Mouse (Mus musculus) lung, postnatal 0 days (tissue): ENCODE measurements at regions not wholly inside any gene's neighbourhood (a gene's known extent, or its start where the extent isn't known, plus 50 kb on each side); places are given as distances from the start of the nearest gene placed in this dataset.

ENCODE experiments used
- ATAC-seq: fragments of 200-750 bp; cut with Nextera tagmentation; 2 replicates; pipeline ENCODE4 v1.8.0; 2017; ENCODE audit warnings: moderate library complexity
- DNase-seq: peaks from one replicate; pipeline ENCODE4 v3.0.0-alpha.2; 2016; ENCODE audit warnings: low spot score
- H3K27ac ChIP-seq: fragments of 300-500 bp; sonication (generic); 2 replicates; pipeline ENCODE4 v1.5.1; 2014; ENCODE audit warnings: antibody characterized with exemption, mild to moderate bottlenecking, low read length, mixed read lengths
- H3K27me3 ChIP-seq: fragments of 300-500 bp; sonication (generic); replicated peaks from 2 replicates; pipeline ENCODE4 v1.6.1; 2014; ENCODE audit warnings: low read length, mixed read lengths; ENCODE audit not compliant: insufficient read depth
- H3K36me3 ChIP-seq: fragments of 300-500 bp; sonication (generic); 2 replicates; pipeline ENCODE4 v1.6.1; 2014; ENCODE audit warnings: low read length, mixed read lengths; ENCODE audit not compliant: insufficient read depth
- H3K4me1 ChIP-seq: fragments of 300-500 bp; sonication (generic); 2 replicates; pipeline ENCODE4 v1.6.1; 2014; ENCODE audit warnings: antibody characterized with exemption, low read depth, low read length, mixed read lengths; ENCODE audit not compliant: insufficient read depth
- H3K4me2 ChIP-seq: fragments of 300-500 bp; sonication (generic); replicated peaks from 2 replicates; pipeline ENCODE4 v1.6.1; 2014; ENCODE audit warnings: low read depth, mild to moderate bottlenecking, low read length, moderate library complexity, mixed read lengths
- H3K4me3 ChIP-seq: fragments of 300-500 bp; sonication (generic); 2 replicates; pipeline ENCODE4 v1.5.1; 2014; ENCODE audit warnings: low read depth, low read length
- H3K9ac ChIP-seq: fragments of 300-500 bp; sonication (generic); replicated peaks from 2 replicates; pipeline ENCODE4 v1.6.1; 2014; ENCODE audit warnings: low read depth, mild to moderate bottlenecking
- H3K9me3 ChIP-seq: fragments of 300-500 bp; sonication (generic); 2 replicates; pipeline ENCODE4 v1.6.1; 2016; ENCODE audit warnings: low read length, mixed read lengths
- CTCF ChIP-seq: IDR thresholded peaks from 2 replicates; pipeline ENCODE4 v1.5.1; 2016; ENCODE audit warnings: antibody characterized with exemption, mild to moderate bottlenecking
- EP300 ChIP-seq: IDR thresholded peaks from 2 replicates; pipeline ENCODE4 v1.6.1; 2016; ENCODE audit warnings: antibody characterized with exemption, mild to moderate bottlenecking, control low read depth
- WGBS: fragments of 180-500 bp; shearing (Covaris S2); extraction: QIAGEN DNeasy Blood & Tissue Kit; methylation state at CpG from one replicate; pipeline ENCODE4 v1.1.7; 2014; 5-methylcytosine and 5-hydroxymethylcytosine counted together

GRCm38 (mm10) chr10:74834359-74834758 is 132.6 kb upstream of the Gnaz start:
- 34% methylated on average over 2 of the region's 2 CpGs for WGBS

GRCm38 (mm10) chr10:74848372-74848771 is 118.6 kb upstream of the Gnaz start:
- Histone ChIP-seq H3K4me1 (no peaks in the 10 kb centered on the region), H3K36me3 (no peaks in the 10 kb centered on the region), H3K9me3 (no peaks in the 10 kb centered on the region), H3K4me2 (no peak overlapping the region), H3K27ac (no peak overlapping the region), H3K27me3 (no peaks in the 10 kb centered on the region), H3K4me3 (no peak overlapping the region), H3K9ac (no peak overlapping the region)
- WGBS: 8% methylated on average over 7 of the region's 7 CpGs
- peak; percentile 71 for DNase-seq
- TF ChIP-seq CTCF (peak; percentile 76), EP300 (no peak)
- no peak for ATAC-seq

More at GRCm38 (mm10) chr10:74834359-74834758, 132.6 kb upstream of the Gnaz start:
- DNase-seq: no peak
- H3K4me2 ChIP-seq: no peak overlapping the region
- H3K4me3 ChIP-seq: no peak overlapping the region
- ATAC-seq: no peak
- H3K27ac ChIP-seq: no peak overlapping the region
- no peaks in the 10 kb centered on the region for H3K27me3 ChIP-seq
- H3K9me3 ChIP-seq: no peaks in the 10 kb centered on the region
- no peak for TF ChIP-seq CTCF
- TF ChIP-seq EP300: no peak
- no peaks in the 10 kb centered on the region for H3K36me3 ChIP-seq
- no peaks in the 10 kb centered on the region for H3K4me1 ChIP-seq
- H3K9ac ChIP-seq: no peak overlapping the region

GRCm38 (mm10) chr10:74854991-74855664 is 111.8 kb upstream of the Gnaz start:
- Histone ChIP-seq H3K9me3 (no peaks in the 10 kb centered on the region), H3K4me1 (no peaks in the 10 kb centered on the region), H3K9ac (no peak overlapping the region), H3K36me3 (no peaks in the 10 kb centered on the region), H3K27me3 (no peaks in the 10 kb centered on the region), H3K4me3 (no peak overlapping the region), H3K4me2 (no peak overlapping the region), H3K27ac (no peak overlapping the region)
- peak; percentile 24 for DNase-seq
- TF ChIP-seq CTCF: no peak
- TF ChIP-seq EP300: no peak
- no peak for ATAC-seq
- WGBS: 49% methylated on average over 4 of the region's 4 CpGs
